Mouse (Mus musculus) stomach, embryonic 15.5 days (tissue): ENCODE data around the gene Lama1. TPM values are rescaled to one million over a fixed set of nuclear protein-coding genes. Genes with fewer than 3 reads are reported as not detected.
"Not testable (repeated sequence)": the region's sequence is repeated elsewhere in the genome, so short reads cannot be mapped to it uniquely, and the experiment has no call there.

Source experiments
- ATAC-seq: fragments of 200-750 bp; cut with Nextera tagmentation; 2 replicates; pipeline ENCODE4 v1.8.0; 2017; ENCODE audit warnings: low read depth, moderate number of reproducible peaks, moderate TSS enrichment; ENCODE audit not compliant: insufficient read depth, low FRiP score
- H3K27ac ChIP-seq: fragments of 300-500 bp; sonication (generic); 2 replicates; pipeline ENCODE4 v1.5.1; 2015; ENCODE audit warnings: mild to moderate bottlenecking, inconsistent platforms
- H3K27me3 ChIP-seq: fragments of 300-500 bp; sonication (generic); replicated peaks from 2 replicates; pipeline ENCODE4 v1.6.1; 2015; ENCODE audit warnings: inconsistent platforms
- H3K36me3 ChIP-seq: fragments of 300-500 bp; sonication (generic); 2 replicates; pipeline ENCODE4 v1.6.1; 2015; ENCODE audit warnings: inconsistent platforms
- H3K4me1 ChIP-seq: fragments of 300-500 bp; sonication (generic); 2 replicates; pipeline ENCODE4 v1.6.1; 2015; ENCODE audit warnings: inconsistent platforms
- H3K4me2 ChIP-seq: fragments of 300-500 bp; sonication (generic); 2 replicates; pipeline ENCODE4 v1.6.1; 2015; ENCODE audit warnings: mild to moderate bottlenecking, inconsistent platforms
- H3K4me3 ChIP-seq: fragments of 300-500 bp; sonication (generic); replicated peaks from 2 replicates; pipeline ENCODE4 v1.5.1; 2015; ENCODE audit warnings: inconsistent platforms
- H3K9ac ChIP-seq: fragments of 300-500 bp; sonication (generic); 2 replicates; pipeline ENCODE4 v1.6.1; 2015; ENCODE audit warnings: inconsistent platforms
- H3K9me3 ChIP-seq: fragments of 300-500 bp; sonication (generic); 2 replicates; pipeline ENCODE4 v1.6.1; 2016; ENCODE audit warnings: inconsistent platforms
- WGBS: fragments of 180-500 bp; shearing (Covaris S2); methylation state at CpG from one replicate; pipeline ENCODE4 v1.1.7; 2015; 5-methylcytosine and 5-hydroxymethylcytosine counted together
- polyA plus RNA-seq: library from polyadenylated mRNA; unstranded; fragments of >200 nt; fragmentation: Nextera tagmentation; extraction: Ambion mirVana; gene quantifications from 2 replicates; pipeline ENCODE4 v1.2.1, GENCODE M21; 2015

The Lama1 gene
- polyA plus RNA-seq, 1 experiment from 2014 or later, result 4.4 TPM

DNA sequence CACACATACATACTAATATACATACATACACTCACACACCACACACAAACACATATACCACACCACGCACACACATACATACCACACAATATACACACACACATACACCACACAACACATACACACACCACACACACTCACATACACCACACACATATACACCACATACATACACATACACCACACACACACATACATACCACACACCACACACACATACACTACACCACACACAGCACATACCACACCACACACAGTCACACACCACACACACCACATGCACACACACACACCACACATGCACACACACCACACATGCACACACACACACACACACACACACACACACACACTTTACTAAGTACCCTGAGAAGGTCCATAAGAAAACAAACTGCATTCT is 25.5 kb downstream of the Lama1 start:
- no peak overlapping the region for H3K27ac ChIP-seq
- no peak for ATAC-seq

DNA sequence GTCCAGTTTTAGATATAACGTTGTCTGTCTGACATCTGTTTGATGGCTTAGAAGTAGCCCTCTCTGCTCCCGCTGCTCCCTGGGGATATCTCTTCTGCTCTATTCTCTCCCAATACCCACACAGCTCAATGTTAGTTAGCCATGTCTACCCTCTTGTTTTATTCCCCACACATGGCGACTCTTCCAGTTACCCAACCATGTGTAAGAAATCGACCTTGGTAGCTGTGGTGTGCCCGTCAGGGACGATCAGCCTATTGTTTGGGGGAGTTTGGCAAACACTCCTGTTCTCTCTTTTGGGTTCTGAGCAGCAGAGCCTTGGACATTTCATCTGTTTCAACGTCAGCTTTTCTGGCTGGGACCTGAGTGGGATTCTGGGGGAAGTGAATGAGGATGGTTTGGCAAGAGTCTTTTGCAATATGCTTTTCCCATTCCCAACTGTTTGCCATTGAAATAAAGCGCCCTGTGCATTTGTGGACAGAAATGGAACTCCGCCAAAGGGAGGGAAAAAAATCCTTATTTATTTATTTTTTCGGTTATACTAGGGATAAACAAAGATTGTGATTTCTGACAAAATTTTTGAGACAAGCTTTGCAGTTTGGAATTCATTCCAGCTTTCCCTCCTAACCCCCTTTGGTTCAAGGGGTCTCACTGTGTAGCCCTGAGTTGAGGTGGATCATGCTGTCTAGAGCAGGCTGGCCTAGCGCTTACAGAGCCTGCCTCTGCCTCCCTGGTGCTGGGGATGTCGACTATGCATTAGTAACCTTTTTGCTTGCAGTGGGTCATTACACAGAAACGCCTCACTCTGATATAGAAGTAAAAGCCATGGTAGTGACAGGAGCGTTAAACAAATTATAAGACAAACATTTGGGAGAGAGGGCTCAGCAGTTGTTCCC is 26.4 kb downstream of the Lama1 start:
- Histone ChIP-seq H3K9me3 (no peaks in the 10 kb centered on the region), H3K4me1 (0 out of 2 replicates have a peak, but pooled peaks cover 3% of the 10 kb centered on the region), H3K4me2 (no peak overlapping the region), H3K27me3 (no peaks in the 10 kb centered on the region), H3K9ac (no peak overlapping the region), H3K4me3 (no peak overlapping the region), H3K27ac (peak overlapping the region; percentile 35; the same call in 1 of the 2 replicates), H3K36me3 (no peaks in the 10 kb centered on the region)
- WGBS, result 55% methylated on average over 14 of the region's 14 CpGs
- no peak for ATAC-seq

More for the DNA sequence above, 25.5 kb downstream of the Lama1 start:
- Histone ChIP-seq H3K9ac (no peak overlapping the region), H3K36me3 (no peaks in the 10 kb centered on the region), H3K4me3 (no peak overlapping the region), H3K27me3 (no peaks in the 10 kb centered on the region), H3K9me3 (no peaks in the 10 kb centered on the region), H3K4me1 (0 out of 2 replicates have a peak, but pooled peaks cover 3% of the 10 kb centered on the region), H3K4me2 (no peak overlapping the region)
- WGBS, result 100% methylated on average over 1 of the region's 1 CpGs

DNA sequence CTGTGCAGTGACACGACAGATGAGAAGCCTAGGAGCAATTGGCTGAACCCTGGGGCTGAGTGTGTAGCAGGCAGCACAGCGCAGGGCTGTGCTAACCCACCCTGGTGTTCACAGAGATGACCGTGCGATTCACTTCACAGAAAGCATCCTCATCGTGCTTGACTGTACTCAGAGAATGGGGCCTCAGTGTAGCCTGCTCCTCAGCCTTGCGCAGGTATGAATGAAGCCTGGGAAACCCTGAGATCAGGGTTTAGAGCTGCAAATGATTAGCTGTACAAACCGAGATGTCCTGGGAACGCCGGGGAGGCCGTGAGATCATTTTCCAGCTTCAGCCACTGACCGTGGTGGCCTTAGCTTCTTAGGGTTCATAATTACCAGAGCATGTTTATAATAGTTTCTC is 29.5 kb downstream of the Lama1 start:
- ATAC-seq, result no peak
- no peaks in the 10 kb centered on the region for H3K36me3 ChIP-seq
- H3K9me3 ChIP-seq, result no peaks in the 10 kb centered on the region
- H3K4me1 ChIP-seq, result 0 out of 2 replicates have a peak, but pooled peaks cover 3% of the 10 kb centered on the region
- no peak overlapping the region for H3K4me3 ChIP-seq
- no peaks in the 10 kb centered on the region for H3K27me3 ChIP-seq
- WGBS, result 76% methylated on average over 11 of the region's 11 CpGs
- H3K9ac ChIP-seq, result no peak overlapping the region
- H3K4me2 ChIP-seq, result no peak overlapping the region
- H3K27ac ChIP-seq, result no peak overlapping the region

DNA sequence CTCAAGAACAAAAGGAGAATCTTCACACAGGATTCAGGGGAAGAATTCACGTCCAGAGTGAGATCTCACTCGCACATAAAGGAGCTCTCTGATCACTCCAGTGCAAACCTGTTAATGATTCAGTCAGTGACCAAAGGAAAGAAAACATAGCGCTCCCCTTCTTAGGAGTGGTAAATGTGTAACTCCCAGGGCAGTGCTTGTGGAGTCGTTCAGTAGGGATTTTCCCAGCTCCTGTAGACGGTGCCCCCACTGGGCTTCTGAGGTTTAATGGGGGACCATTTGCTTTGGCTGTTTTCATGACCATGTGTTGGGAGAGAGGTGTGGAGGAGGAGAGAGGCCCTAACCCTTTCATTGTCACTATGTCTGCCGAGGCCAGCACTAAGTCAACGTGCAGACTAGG is 31.7 kb downstream of the Lama1 start:
- H3K4me1 ChIP-seq, result 0 out of 2 replicates have a peak, but pooled peaks cover 3% of the 10 kb centered on the region
- no peak overlapping the region for H3K4me2 ChIP-seq
- no peak overlapping the region for H3K27ac ChIP-seq
- no peak for ATAC-seq
- H3K36me3 ChIP-seq, result no peaks in the 10 kb centered on the region
- no peak overlapping the region for H3K9ac ChIP-seq
- H3K9me3 ChIP-seq, result no peaks in the 10 kb centered on the region
- 53% methylated on average over 7 of the region's 7 CpGs for WGBS
- no peak overlapping the region for H3K4me3 ChIP-seq
- no peaks in the 10 kb centered on the region for H3K27me3 ChIP-seq

DNA sequence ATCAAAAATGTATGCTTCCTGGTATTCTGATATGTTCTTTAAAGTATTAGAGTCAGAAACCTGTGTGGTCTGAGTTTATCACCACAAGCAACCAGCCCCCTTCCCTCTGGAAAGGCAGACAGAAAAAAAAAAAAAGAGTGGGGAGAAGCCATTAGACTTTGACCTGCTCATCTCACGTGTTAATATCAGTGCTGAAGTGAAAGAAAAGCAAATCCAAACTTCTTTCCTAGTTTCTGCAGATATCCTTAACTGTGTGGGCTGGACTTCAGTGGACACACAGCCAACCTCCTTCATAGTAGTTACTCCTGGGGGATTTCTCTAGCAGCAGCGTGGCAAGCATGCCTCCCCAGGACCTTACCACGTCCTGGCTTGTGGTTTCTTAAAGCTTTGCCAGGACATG is 34.0 kb downstream of the Lama1 start:
- Histone ChIP-seq H3K9ac (no peak overlapping the region), H3K4me2 (no peak overlapping the region), H3K27me3 (no peaks in the 10 kb centered on the region), H3K9me3 (no peaks in the 10 kb centered on the region), H3K4me1 (no peaks in the 10 kb centered on the region), H3K4me3 (no peak overlapping the region), H3K36me3 (no peaks in the 10 kb centered on the region), H3K27ac (no peak overlapping the region)
- ATAC-seq, result no peak
- 40% methylated on average over 3 of the region's 3 CpGs for WGBS

DNA sequence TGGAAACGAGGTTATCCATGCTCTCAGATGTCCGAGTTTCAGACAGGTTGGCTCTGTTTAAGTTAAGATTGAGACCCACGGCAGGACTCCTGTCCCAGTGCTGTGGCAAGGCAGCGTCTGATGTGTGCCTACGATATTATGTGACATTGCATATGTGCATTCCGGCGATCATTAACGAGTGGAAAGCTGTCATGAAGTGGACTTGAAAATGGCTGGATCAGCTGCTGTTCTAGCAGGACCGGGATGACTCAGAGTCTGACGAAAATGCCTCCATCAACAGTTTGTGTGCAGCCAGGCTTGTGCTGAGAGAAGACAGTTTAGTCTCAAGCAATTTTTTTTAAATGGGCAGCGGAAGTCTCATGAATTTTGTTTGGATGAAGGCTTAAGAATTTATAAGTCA is 34.9 kb downstream of the Lama1 start:
- no peak overlapping the region for H3K4me3 ChIP-seq
- 60% methylated on average over 11 of the region's 11 CpGs for WGBS
- H3K9me3 ChIP-seq, result no peaks in the 10 kb centered on the region
- no peaks in the 10 kb centered on the region for H3K27me3 ChIP-seq
- H3K27ac ChIP-seq, result no peak overlapping the region
- H3K36me3 ChIP-seq, result no peaks in the 10 kb centered on the region
- ATAC-seq, result no peak
- no peaks in the 10 kb centered on the region for H3K4me1 ChIP-seq
- H3K9ac ChIP-seq, result no peak overlapping the region
- H3K4me2 ChIP-seq, result no peak overlapping the region

DNA sequence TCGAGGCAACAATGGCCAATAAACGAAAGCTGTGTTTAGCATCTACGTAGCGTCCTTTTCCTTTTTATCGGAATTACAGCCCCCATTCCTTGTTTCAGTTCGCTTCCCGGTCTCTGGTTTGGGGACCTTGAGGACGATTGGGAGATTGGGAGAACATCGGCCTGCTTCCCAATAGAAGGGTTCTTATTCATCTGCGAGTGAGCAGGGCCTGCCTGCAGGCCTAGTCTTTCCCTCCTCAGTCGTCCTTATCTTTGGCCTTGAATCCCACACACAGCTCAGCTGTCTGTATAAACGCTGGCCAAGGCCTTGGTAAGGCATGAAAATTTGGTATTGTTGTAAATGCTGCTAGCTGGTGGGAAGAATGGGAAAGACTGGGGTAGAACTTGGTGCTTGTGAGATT is 36.5 kb downstream of the Lama1 start:
- Histone ChIP-seq H3K4me1 (no peaks in the 10 kb centered on the region), H3K4me3 (no peak overlapping the region), H3K36me3 (0 out of 2 replicates have a peak, but pooled peaks cover 2% of the 10 kb centered on the region), H3K9me3 (no peaks in the 10 kb centered on the region), H3K27ac (no peak overlapping the region), H3K9ac (no peak overlapping the region), H3K27me3 (no peaks in the 10 kb centered on the region), H3K4me2 (no peak overlapping the region)
- no peak for ATAC-seq
- WGBS, result 71% methylated on average over 12 of the region's 12 CpGs

DNA sequence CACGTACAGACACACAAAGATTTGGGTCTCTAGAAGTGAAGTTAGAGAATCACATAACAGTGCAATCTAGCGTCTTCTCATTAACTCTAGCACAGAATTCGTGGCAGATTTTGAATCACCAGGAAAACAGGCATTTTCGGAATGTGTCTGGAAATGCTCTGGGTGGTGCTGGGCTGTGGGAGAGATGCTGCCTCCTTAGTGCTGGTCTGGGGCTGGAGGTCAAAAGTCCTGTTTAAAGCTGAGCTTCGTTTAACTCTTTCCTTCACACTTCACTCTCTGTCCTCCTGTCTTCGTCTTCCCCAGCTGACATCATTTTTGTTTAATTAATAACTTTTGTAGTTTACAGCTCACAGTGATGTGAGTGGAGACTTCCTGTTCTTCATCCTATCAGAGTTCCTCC is 38.7 kb downstream of the Lama1 start:
- H3K9ac ChIP-seq, result no peak overlapping the region
- H3K36me3 ChIP-seq, result 0 out of 2 replicates have a peak, but pooled peaks cover 2% of the 10 kb centered on the region
- H3K27ac ChIP-seq, result no peak overlapping the region
- no peak for ATAC-seq
- WGBS, result 47% methylated on average over 6 of the region's 6 CpGs
- no peaks in the 10 kb centered on the region for H3K4me1 ChIP-seq
- no peaks in the 10 kb centered on the region for H3K27me3 ChIP-seq
- H3K4me3 ChIP-seq, result no peak overlapping the region
- H3K4me2 ChIP-seq, result no peak overlapping the region
- no peaks in the 10 kb centered on the region for H3K9me3 ChIP-seq

DNA sequence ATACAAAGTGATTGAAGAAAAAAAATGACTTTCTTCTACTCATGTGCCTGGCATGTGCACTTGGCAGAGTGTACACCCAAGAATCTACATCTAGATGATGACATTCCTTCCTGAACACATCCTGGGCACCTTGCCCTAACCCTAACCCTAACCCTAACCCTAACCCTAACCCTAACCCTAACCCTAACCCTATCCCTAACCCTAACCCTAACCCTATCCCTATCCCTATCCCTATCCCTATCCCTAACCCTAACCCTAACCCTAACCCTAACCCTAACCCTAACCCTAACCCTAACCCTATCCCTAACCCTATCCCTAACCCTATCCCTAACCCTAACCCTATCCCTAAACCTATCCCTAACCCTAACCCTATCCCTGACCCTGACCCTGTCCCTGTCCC is 44.2 kb downstream of the Lama1 start:
- not testable (repeated sequence) for H3K4me1 ChIP-seq, H3K36me3 ChIP-seq, H3K4me3 ChIP-seq, H3K27me3 ChIP-seq, ATAC-seq, H3K27ac ChIP-seq, H3K4me2 ChIP-seq, H3K9me3 ChIP-seq, H3K9ac ChIP-seq

DNA sequence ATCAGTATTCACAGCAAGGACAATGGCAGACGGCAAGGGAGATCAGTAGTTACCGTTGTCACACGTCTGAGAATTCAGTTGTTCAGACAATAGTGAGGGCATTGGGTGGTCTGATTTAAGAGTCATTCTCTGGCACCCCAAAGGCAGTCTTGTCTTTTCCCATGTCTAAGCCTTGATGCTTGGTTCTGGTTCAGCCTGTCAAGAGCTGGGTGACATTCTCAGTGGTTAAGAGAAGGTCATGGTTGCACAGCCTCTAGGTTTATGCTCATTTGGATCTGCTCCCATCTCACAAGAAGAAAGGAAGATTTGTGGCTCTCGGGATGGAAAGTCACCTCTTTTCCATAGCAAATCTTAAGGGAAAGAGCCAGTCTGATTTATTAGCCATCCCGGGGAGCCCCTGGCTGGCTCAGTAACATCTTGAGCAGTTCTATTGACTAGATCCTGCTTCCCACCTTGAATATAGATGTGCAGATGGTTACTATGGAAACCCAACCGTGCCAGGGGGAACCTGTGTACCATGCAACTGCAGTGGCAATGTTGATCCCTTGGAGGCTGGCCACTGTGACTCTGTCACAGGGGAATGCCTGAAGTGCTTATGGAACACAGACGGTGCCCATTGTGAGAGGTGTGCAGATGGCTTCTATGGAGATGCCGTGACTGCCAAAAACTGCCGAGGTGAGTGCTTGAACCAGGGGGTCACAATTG is 67.3 kb downstream of the Lama1 start:
- H3K27ac ChIP-seq, result no peak overlapping the region
- WGBS, result 84% methylated on average over 9 of the region's 9 CpGs
- H3K9ac ChIP-seq, result no peak overlapping the region
- no peak for ATAC-seq
- H3K4me1 ChIP-seq, result no peaks in the 10 kb centered on the region
- H3K4me2 ChIP-seq, result no peak overlapping the region
- no peak overlapping the region for H3K4me3 ChIP-seq
- H3K27me3 ChIP-seq, result no peaks in the 10 kb centered on the region
- no peaks in the 10 kb centered on the region for H3K9me3 ChIP-seq
- no peaks in the 10 kb centered on the region for H3K36me3 ChIP-seq

DNA sequence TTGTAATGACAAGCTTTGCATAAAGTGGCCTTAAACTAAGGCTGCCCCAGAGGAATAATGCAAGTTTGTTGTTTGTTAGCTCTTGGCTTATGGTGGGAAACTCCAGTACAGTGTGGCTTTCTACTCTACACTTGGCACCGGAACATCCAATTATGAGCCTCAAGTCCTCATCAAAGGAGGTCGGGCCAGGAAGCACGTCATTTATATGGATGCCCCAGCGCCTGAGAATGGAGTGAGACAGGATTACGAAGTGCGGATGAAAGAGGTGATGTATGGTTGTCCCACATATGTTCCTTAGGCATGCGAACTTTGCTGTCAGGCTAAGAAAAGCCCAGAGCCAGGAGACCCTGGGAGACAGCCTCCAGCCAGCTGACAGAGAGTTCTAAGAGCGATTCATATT is 76.5 kb downstream of the Lama1 start:
- Histone ChIP-seq H3K36me3 (no peaks in the 10 kb centered on the region), H3K9me3 (no peaks in the 10 kb centered on the region), H3K4me3 (no peak overlapping the region), H3K27me3 (no peaks in the 10 kb centered on the region), H3K4me2 (no peak overlapping the region), H3K27ac (no peak overlapping the region), H3K4me1 (no peaks in the 10 kb centered on the region), H3K9ac (no peak overlapping the region)
- WGBS, result 73% methylated on average over 8 of the region's 8 CpGs
- no peak for ATAC-seq

DNA sequence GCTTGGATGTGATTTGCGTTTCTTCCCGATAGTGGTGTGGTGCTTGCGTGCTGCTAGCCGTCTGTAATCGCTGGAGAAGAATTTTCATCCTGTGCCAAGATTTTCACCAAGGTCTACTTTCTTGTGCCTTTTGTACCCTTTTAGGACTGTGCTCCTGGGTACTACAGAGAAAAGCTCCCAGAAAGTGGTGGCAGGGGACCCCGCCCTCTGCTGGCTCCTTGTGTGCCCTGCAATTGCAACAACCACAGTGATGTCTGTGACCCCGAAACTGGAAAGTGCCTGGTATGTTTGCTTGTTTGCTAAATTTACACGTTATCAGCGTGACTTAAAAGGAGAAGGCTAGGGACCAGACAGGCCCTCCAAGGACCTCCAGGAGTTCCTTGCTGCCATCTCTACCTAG is 79.7 kb downstream of the Lama1 start:
- no peak for ATAC-seq
- Histone ChIP-seq H3K36me3 (no peaks in the 10 kb centered on the region), H3K4me1 (no peaks in the 10 kb centered on the region), H3K4me2 (no peak overlapping the region), H3K4me3 (no peak overlapping the region), H3K9ac (no peak overlapping the region), H3K27ac (no peak overlapping the region), H3K27me3 (no peaks in the 10 kb centered on the region), H3K9me3 (no peaks in the 10 kb centered on the region)
- WGBS, result 68% methylated on average over 9 of the region's 9 CpGs
